8 mouse cellular contexts compared by ENCODE assay signal in genomic region chr11:119090076-119090960, GRCm38 (mm10). TPM values are rescaled to one million over a fixed set of nuclear protein-coding genes. Genes with fewer than 3 reads are reported as not detected.
DNase-seq lines count a peak whose midpoint lies in the region; ATAC-seq and TF ChIP-seq lines count a peak whose summit lies in the region.

No protein-coding gene starts in this region.

- peak overlapping the region; percentile 65 for H3K9ac ChIP-seq in limb, embryonic 12.5 days (replicated peaks)
- H3K9ac ChIP-seq in neural tube, embryonic 12.5 days: peak overlapping the region; percentile 62

- peak; percentile 65 to 84 for DNase-seq in adrenal gland, adult (ENCODE audit: inconsistent age in 2 of 2, low spot score in 1 of 2)
- DNase-seq in adrenal gland, postnatal 4 days (ENCODE audit: low spot score in 2 of 2): no peak
- peak; percentile 59 for DNase-seq in embryo, embryonic 11 days
- DNase-seq in heart, postnatal 4 days: peak; percentile 24
- DNase-seq in c-Kit-positive CD71-positive TER-119-positive erythroid progenitor cells, embryonic 14.5 days (ENCODE audit: low spot score): no peak

- H3K27me3 ChIP-seq in E14TG2a.4 (ENCODE audit: insufficient read depth, low read length): peaks cover 93% of the 10 kb centered on the region
- peaks cover 64% of the 10 kb centered on the region for H3K27me3 ChIP-seq in limb, embryonic 12.5 days
- peaks cover 69% of the 10 kb centered on the region for H3K27me3 ChIP-seq in neural tube, embryonic 12.5 days (replicated peaks)

- ATAC-seq in limb, embryonic 12.5 days (ENCODE audit: insufficient number of reproducible peaks, insufficient read depth, low FRiP score, low TSS enrichment, low read depth): no peak
- no peak for ATAC-seq in neural tube, embryonic 12.5 days (ENCODE audit: low FRiP score, low read depth)

- no peaks in the 10 kb centered on the region for H3K36me3 ChIP-seq in E14TG2a.4 (ENCODE audit: insufficient read depth, low read length)
- H3K36me3 ChIP-seq in limb, embryonic 12.5 days: no peaks in the 10 kb centered on the region
- H3K36me3 ChIP-seq in neural tube, embryonic 12.5 days: no peaks in the 10 kb centered on the region

- no peaks in the 10 kb centered on the region for H3K9me3 ChIP-seq in E14TG2a.4 (ENCODE audit: low read length)
- H3K9me3 ChIP-seq in limb, embryonic 12.5 days: no peaks in the 10 kb centered on the region
- no peaks in the 10 kb centered on the region for H3K9me3 ChIP-seq in neural tube, embryonic 12.5 days

- peak overlapping the region; percentile 95 for H3K4me2 ChIP-seq in limb, embryonic 12.5 days
- H3K4me2 ChIP-seq in neural tube, embryonic 12.5 days (replicated peaks): peak overlapping the region; percentile 96

- under 1% methylated on average over 67 of the region's 75 CpGs for WGBS in limb, embryonic 12.5 days
- WGBS in neural tube, embryonic 12.5 days: under 1% methylated on average over 75 of the region's 75 CpGs

- peak overlapping the region; percentile 59; the same call in 1 of the 2 replicates for H3K27ac ChIP-seq in limb, embryonic 12.5 days
- H3K27ac ChIP-seq in neural tube, embryonic 12.5 days: no peak overlapping the region; the same call in 1 of the 2 replicates

- peak overlapping the region; percentile 71 for H3K4me3 ChIP-seq in E14TG2a.4 (replicated peaks; ENCODE audit: low read length)
- H3K4me3 ChIP-seq in limb, embryonic 12.5 days (replicated peaks): peak overlapping the region; percentile 57
- peak overlapping the region; percentile 46 for H3K4me3 ChIP-seq in neural tube, embryonic 12.5 days

- TF ChIP-seq CTCF in E14TG2a.4 (conservative IDR thresholded peaks at IDR 0.05; ENCODE audit: low read length): no peak

- peaks cover 43% of the 10 kb centered on the region for H3K4me1 ChIP-seq in E14TG2a.4 (replicated peaks; ENCODE audit: low read depth, low read length)
- peaks cover 52% of the 10 kb centered on the region for H3K4me1 ChIP-seq in limb, embryonic 12.5 days (replicated peaks)
- H3K4me1 ChIP-seq in neural tube, embryonic 12.5 days: peaks cover 36% of the 10 kb centered on the region

RNA-seq across cellular contexts. Expression of gene Cbx4, which starts 4.3 kb away (rescaled TPM):
- 10 to 100 TPM; 69.7 to 76.8 TPM for total RNA-seq in adrenal gland, postnatal 4 days (2021)
- total RNA-seq in heart, postnatal 4 days (2021): 10 to 100 TPM; 30.5 to 34.9 TPM
- 9.8 and 12.5 TPM in 2 replicates for polyA plus RNA-seq in limb, embryonic 12.5 days (2016; fragmentation: Nextera tagmentation; extraction: Ambion mirVana)
- 12.5 and 12.7 TPM in 2 replicates for polyA plus RNA-seq in neural tube, embryonic 12.5 days (2016; fragmentation: Nextera tagmentation; extraction: Ambion mirVana)

RNA-seq across cellular contexts. Expression of gene Cbx8, which starts 49.5 kb away (rescaled TPM):
- total RNA-seq in adrenal gland, postnatal 4 days (2021): 10 to 100 TPM; 10.8 to 15.5 TPM
- 1 to 10 TPM; 5.6 to 5.7 TPM for total RNA-seq in heart, postnatal 4 days (2021)
- 11.8 and 13.0 TPM in 2 replicates for polyA plus RNA-seq in limb, embryonic 12.5 days (2016; fragmentation: Nextera tagmentation; extraction: Ambion mirVana)
- 8.6 and 9.9 TPM in 2 replicates for polyA plus RNA-seq in neural tube, embryonic 12.5 days (2016; fragmentation: Nextera tagmentation; extraction: Ambion mirVana)

Comparison
In these comparisons a context has a peak if more than half of its experiments do, and no peak if none do; other contexts are left out.
1. DNase-seq: peak in adrenal gland, adult (2 of 2), embryo, embryonic 11 days (single experiment) and heart, postnatal 4 days (single experiment); none in adrenal gland, postnatal 4 days (0 of 2) and c-Kit-positive CD71-positive TER-119-positive erythroid progenitor cells, embryonic 14.5 days (single experiment).
2. Peak in every context shown above with its lines, with median percentiles within 50 percentile points of each other: H3K4me3 ChIP-seq.